Mouse (Mus musculus) embryonic facial prominence, embryonic 14.5 days (tissue): ENCODE measurements around the gene Bbc3. TPM values are rescaled to one million over a fixed set of nuclear protein-coding genes. Genes with fewer than 3 reads are reported as not detected.

Source experiments
- ATAC-seq: fragments of 200-750 bp; cut with Nextera tagmentation; 2 replicates; pipeline ENCODE4 v1.8.0; 2017; ENCODE audit warnings: low read depth, moderate number of reproducible peaks, moderate TSS enrichment
- DNase-seq: peaks from one replicate; pipeline ENCODE4 v3.0.0-alpha.2; 2015; ENCODE audit warnings: low spot score
- H3K27ac ChIP-seq: fragments of 300-500 bp; sonication (generic); replicated peaks from 2 replicates; pipeline ENCODE4 v1.5.1; 2014; ENCODE audit warnings: low read depth, mild to moderate bottlenecking, low read length, moderate library complexity
- H3K27me3 ChIP-seq: fragments of 300-500 bp; sonication (generic); replicated peaks from 2 replicates; pipeline ENCODE4 v1.6.1; 2014; ENCODE audit warnings: low read length; ENCODE audit not compliant: control insufficient read depth, insufficient read depth
- H3K36me3 ChIP-seq: fragments of 300-500 bp; sonication (generic); 2 replicates; pipeline ENCODE4 v1.6.1; 2014; ENCODE audit warnings: low read length, mixed read lengths; ENCODE audit not compliant: control insufficient read depth, insufficient read depth
- H3K4me1 ChIP-seq: fragments of 300-500 bp; sonication (generic); 2 replicates; pipeline ENCODE4 v1.6.1; 2014; ENCODE audit warnings: antibody characterized with exemption, low read length; ENCODE audit not compliant: control insufficient read depth, insufficient read depth
- H3K4me2 ChIP-seq: fragments of 300-500 bp; sonication (generic); 2 replicates; pipeline ENCODE4 v1.6.1; 2014; ENCODE audit warnings: low read depth, mild to moderate bottlenecking, low read length, moderate library complexity, mixed read lengths
- H3K4me3 ChIP-seq: fragments of 300-500 bp; sonication (generic); 2 replicates; pipeline ENCODE4 v1.5.1; 2014; ENCODE audit warnings: low read depth, mild to moderate bottlenecking, low read length
- H3K9ac ChIP-seq: fragments of 300-500 bp; sonication (generic); 2 replicates; pipeline ENCODE4 v1.6.1; 2014; ENCODE audit warnings: low read depth, mild to moderate bottlenecking, low read length, moderate library complexity, mixed read lengths
- H3K9me3 ChIP-seq: fragments of 300-500 bp; sonication (generic); 2 replicates; pipeline ENCODE4 v1.6.1; 2016; ENCODE audit warnings: low read length; ENCODE audit not compliant: control insufficient read depth
- WGBS: fragments of 180-500 bp; shearing (Covaris S2); extraction: QIAGEN DNeasy Blood & Tissue Kit; methylation state at CpG from one replicate; pipeline ENCODE4 v1.1.7; 2014; 5-methylcytosine and 5-hydroxymethylcytosine counted together
- polyA plus RNA-seq: library from polyadenylated mRNA; unstranded; fragments of >200 nt; fragmentation: Nextera tagmentation; extraction: Ambion mirVana; gene quantifications from 2 replicates; pipeline ENCODE4 v1.2.1, GENCODE M21; 2014

Bbc3 gene
- polyA plus RNA-seq, 1 experiment from 2014 or later, result 4.6 TPM

- WGBS, result 78% methylated on average over 13 of the region's 14 CpGs
- no peak overlapping the region for H3K4me3 ChIP-seq
Observed at GRCm38 (mm10) chr7:16317094-16317493, 8.9 kb downstream of the Bbc3 start.

GRCm38 (mm10) chr7:16319216-16319615 is 11.0 kb downstream of the Bbc3 start:
- WGBS, result 91% methylated on average over 4 of the region's 4 CpGs
- H3K4me3 ChIP-seq, result no peak overlapping the region
- H3K9me3 ChIP-seq, result no peaks in the 10 kb centered on the region
- DNase-seq (no peak), ATAC-seq (no peak)
- H3K27ac ChIP-seq, result no peak overlapping the region
- no peak overlapping the region for H3K4me2 ChIP-seq
- H3K36me3 ChIP-seq, result 0 out of 2 replicates have a peak, but pooled peaks cover 11% of the 10 kb centered on the region
- no peak overlapping the region for H3K9ac ChIP-seq
- H3K4me1 ChIP-seq, result no peaks in the 10 kb centered on the region
- no peaks in the 10 kb centered on the region for H3K27me3 ChIP-seq

More at GRCm38 (mm10) chr7:16317094-16317493, 8.9 kb downstream of the Bbc3 start:
- no peak overlapping the region for H3K27ac ChIP-seq
- no peak overlapping the region for H3K4me2 ChIP-seq
- peaks cover 4% of the 10 kb centered on the region for H3K27me3 ChIP-seq
- H3K9me3 ChIP-seq, result no peaks in the 10 kb centered on the region
- H3K9ac ChIP-seq, result no peak overlapping the region
- 0 out of 2 replicates have a peak, but pooled peaks cover 9% of the 10 kb centered on the region for H3K36me3 ChIP-seq
- DNase-seq (no peak), ATAC-seq (no peak)
- H3K4me1 ChIP-seq, result peaks cover 14% of the 10 kb centered on the region

GRCm38 (mm10) chr7:16320479-16320878 is 12.3 kb downstream of the Bbc3 start:
- H3K9ac ChIP-seq, result no peak overlapping the region
- no peak overlapping the region for H3K27ac ChIP-seq
- 0 out of 2 replicates have a peak, but pooled peaks cover 20% of the 10 kb centered on the region for H3K36me3 ChIP-seq
- WGBS, result 88% methylated on average over 6 of the region's 6 CpGs
- no peak overlapping the region for H3K4me2 ChIP-seq
- H3K4me1 ChIP-seq, result no peaks in the 10 kb centered on the region
- no peaks in the 10 kb centered on the region for H3K27me3 ChIP-seq
- H3K4me3 ChIP-seq, result no peak overlapping the region
- DNase-seq, result no peak
- H3K9me3 ChIP-seq, result no peaks in the 10 kb centered on the region
- ATAC-seq, result no peak

GRCm38 (mm10) chr7:16324661-16325060 is 16.5 kb downstream of the Bbc3 start:
- peak; percentile 72 for DNase-seq
- H3K36me3 ChIP-seq, result peaks cover 54% of the 10 kb centered on the region
- no peaks in the 10 kb centered on the region for H3K27me3 ChIP-seq
- no peak overlapping the region for H3K4me3 ChIP-seq
- H3K4me1 ChIP-seq, result no peaks in the 10 kb centered on the region
- no peaks in the 10 kb centered on the region for H3K9me3 ChIP-seq
- no peak overlapping the region for H3K27ac ChIP-seq
- no peak overlapping the region for H3K4me2 ChIP-seq
- no peak for ATAC-seq
- no peak overlapping the region for H3K9ac ChIP-seq
- WGBS, result 75% methylated on average over 7 of the region's 7 CpGs

GRCm38 (mm10) chr7:16325920-16326606 is 17.9 kb downstream of the Bbc3 start:
- H3K36me3 ChIP-seq, result peaks cover 64% of the 10 kb centered on the region
- H3K27me3 ChIP-seq, result no peaks in the 10 kb centered on the region
- peak overlapping the region; percentile 58; the same call in 1 of the 2 replicates for H3K27ac ChIP-seq
- no peaks in the 10 kb centered on the region for H3K4me1 ChIP-seq
- no peak overlapping the region for H3K4me2 ChIP-seq
- WGBS, result 31% methylated on average over 8 of the region's 8 CpGs
- no peak overlapping the region for H3K9ac ChIP-seq
- H3K9me3 ChIP-seq, result no peaks in the 10 kb centered on the region
- peak; percentile 87 for DNase-seq
- peak; percentile 70 for ATAC-seq
- H3K4me3 ChIP-seq, result no peak overlapping the region

- DNase-seq (no peak), ATAC-seq (no peak)
- no peaks in the 10 kb centered on the region for H3K9me3 ChIP-seq
- H3K4me2 ChIP-seq, result no peak overlapping the region
- no peak overlapping the region for H3K9ac ChIP-seq
- peaks cover 64% of the 10 kb centered on the region for H3K36me3 ChIP-seq
- H3K4me1 ChIP-seq, result no peaks in the 10 kb centered on the region
- WGBS, result 85% methylated on average over 2 of the region's 2 CpGs
- H3K27me3 ChIP-seq, result no peaks in the 10 kb centered on the region
- H3K27ac ChIP-seq, result no peak overlapping the region
- no peak overlapping the region for H3K4me3 ChIP-seq
Observed at GRCm38 (mm10) chr7:16326607-16326971, 18.4 kb downstream of the Bbc3 start.

- ATAC-seq (0 out of 2 replicates have a peak, but pooled peaks have one; percentile 13), DNase-seq (no peak)
- Histone ChIP-seq H3K4me1 (no peaks in the 10 kb centered on the region), H3K36me3 (peaks cover 76% of the 10 kb centered on the region), H3K27ac (no peak overlapping the region), H3K27me3 (no peaks in the 10 kb centered on the region), H3K9ac (no peak overlapping the region), H3K4me3 (no peak overlapping the region), H3K9me3 (no peaks in the 10 kb centered on the region), H3K4me2 (no peak overlapping the region)
- 67% methylated on average over 3 of the region's 3 CpGs for WGBS
Observed at GRCm38 (mm10) chr7:16329146-16329545, 21.0 kb downstream of the Bbc3 start.

- Histone ChIP-seq H3K36me3 (peaks cover 64% of the 10 kb centered on the region), H3K9me3 (no peaks in the 10 kb centered on the region), H3K27ac (no peak overlapping the region), H3K27me3 (no peaks in the 10 kb centered on the region), H3K9ac (no peak overlapping the region), H3K4me2 (no peak overlapping the region), H3K4me1 (no peaks in the 10 kb centered on the region), H3K4me3 (no peak overlapping the region)
- DNase-seq, result peak; percentile 16
- no peak for ATAC-seq
- 70% methylated on average over 2 of the region's 2 CpGs for WGBS
Observed at GRCm38 (mm10) chr7:16337733-16338132, 29.5 kb downstream of the Bbc3 start.

GRCm38 (mm10) chr7:16344598-16344997 is 36.4 kb downstream of the Bbc3 start:
- Histone ChIP-seq H3K9me3 (no peaks in the 10 kb centered on the region), H3K4me2 (no peak overlapping the region), H3K27me3 (no peaks in the 10 kb centered on the region), H3K27ac (no peak overlapping the region), H3K9ac (no peak overlapping the region), H3K4me3 (no peak overlapping the region), H3K36me3 (peaks cover 66% of the 10 kb centered on the region), H3K4me1 (no peaks in the 10 kb centered on the region)
- no peak for DNase-seq
- ATAC-seq, result no peak
- WGBS, result 91% methylated on average over 3 of the region's 3 CpGs
